Mouse (Mus musculus): Measurements from ENCODE around the gene Armc12.

The Armc12 gene

DNA sequence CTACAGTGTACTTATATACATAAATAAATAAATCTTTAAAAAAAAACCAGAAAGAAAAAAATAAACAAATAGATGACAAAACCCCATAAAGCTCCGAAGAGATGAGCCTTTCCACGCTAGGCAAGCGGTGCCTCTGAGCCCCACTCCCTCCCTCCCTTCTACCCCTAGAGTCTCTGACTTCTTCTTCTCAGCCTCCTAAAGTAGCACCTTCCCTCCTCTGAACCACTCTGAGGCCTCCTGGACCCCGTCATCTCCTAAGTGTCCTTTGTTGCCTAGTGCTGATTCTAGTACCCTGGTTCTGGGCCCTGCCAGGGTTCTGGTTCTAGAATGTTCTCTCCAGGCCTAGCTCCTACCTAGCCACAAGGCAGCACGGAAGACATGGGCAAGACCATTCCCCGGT is at the start of gene Armc12:
Gene Armc12, plus strand, starts transcription at position 301 of the 400 bp plus-strand sequence.
- in situ Hi-C loops (cut with MboI; ENCODE audit: unreplicated experiment in 2 of 2) = loop anchor here (10.0 to 25.0 kb wide), 2 partner anchors 156 to 443 kb away; partner anchors contain the start of gene Tcp11 (in 1 of the 2)

DNA sequence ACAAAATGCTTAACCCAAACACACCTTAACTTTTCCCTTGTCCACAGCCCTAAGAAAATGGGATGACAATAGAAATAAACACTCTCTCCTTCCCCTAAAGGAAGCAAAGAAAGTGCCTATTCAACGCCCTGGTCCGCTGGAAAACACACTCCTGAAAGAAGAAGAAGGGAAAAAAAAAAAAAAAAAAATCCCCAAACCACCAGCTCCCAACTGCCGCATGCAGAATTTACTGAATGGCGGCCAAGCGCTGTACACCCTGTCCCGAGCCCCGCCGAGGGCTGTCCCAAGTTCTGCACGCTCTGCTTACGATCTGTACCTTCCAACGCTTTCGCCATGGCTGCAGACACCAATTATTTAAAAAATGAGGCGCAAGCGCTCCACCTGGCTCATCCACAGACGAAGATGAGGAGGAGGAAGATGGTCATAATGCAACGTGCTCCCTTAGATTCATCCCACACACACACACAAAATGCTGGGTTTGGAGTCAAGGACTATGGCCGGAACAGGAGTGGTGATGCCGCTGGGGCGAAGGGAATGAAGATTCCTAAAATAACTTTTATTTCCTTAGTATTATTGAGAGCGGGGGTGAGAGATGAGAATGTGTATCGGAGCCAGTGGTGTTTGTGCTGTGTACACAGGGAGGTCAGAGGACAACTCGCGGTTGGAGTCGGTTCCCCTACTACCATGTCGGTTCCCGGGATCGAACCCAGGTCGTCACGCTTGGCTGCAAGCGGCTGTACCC is 45.7 kb upstream of the Armc12 start:
- in situ Hi-C loops (cut with MboI; ENCODE audit: unreplicated experiment in 2 of 2) = loop anchor here (5.0 kb wide), 1 partner anchor 37 kb away; no protein-coding TSS in a partner anchor

DNA sequence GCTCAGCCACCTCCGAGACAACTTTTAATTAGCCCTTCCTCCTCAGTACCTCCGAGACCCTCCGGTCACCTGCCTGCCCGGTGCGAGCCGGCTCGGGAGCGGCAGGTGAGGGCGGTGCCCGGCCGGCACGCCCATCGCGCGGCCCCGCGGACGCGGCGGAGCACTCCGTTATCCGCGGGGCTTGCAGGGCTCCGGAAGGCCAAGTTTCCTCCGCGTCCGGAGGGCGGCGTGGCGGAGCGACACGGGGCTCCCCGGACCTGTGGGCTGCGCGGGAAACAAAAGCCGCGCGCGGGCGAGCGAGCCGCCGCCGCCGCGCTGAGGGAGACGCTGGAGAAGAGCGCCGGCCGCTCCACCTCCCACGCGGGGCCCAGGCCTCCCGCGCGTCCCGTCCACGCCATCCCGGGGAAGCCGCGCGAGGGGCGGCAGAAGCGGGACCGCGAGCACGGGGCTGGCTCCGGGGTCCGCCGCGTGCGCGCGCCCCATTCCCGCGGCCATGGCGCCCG is 45.1 kb upstream of the Armc12 start:
- in situ Hi-C loops (cut with MboI; ENCODE audit: unreplicated experiment in 2 of 2) = loop anchor here in 1 of 2 experiments (5.0 kb wide), 1 partner anchor 37 kb away; no protein-coding TSS in a partner anchor

DNA sequence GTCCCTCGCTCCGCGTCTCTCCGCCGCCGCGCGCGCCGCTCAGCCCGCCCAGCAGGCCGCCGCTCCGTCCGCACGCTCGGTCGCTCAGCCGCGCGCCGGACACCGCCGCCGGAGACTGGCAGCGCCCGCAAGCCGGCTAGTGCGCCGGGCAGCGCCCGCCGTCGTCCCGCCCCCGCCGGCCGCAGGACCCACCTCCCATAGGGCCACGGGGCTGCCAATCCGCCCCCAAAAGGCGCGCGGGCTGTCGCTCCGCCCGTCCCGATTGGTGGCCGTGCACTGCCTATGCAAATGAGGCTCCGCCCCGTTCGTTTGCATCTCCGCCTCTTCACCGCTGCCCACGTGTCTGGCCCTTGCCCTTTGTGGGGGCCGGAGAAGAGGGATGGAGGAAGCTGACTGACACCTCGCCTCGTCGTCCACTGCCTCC is 44.6 kb upstream of the Armc12 start:
- in situ Hi-C loops (cut with MboI; ENCODE audit: unreplicated experiment in 2 of 2) = loop anchor here in 1 of 2 experiments (5.0 kb wide), 1 partner anchor 36 kb away; no protein-coding TSS in a partner anchor

DNA sequence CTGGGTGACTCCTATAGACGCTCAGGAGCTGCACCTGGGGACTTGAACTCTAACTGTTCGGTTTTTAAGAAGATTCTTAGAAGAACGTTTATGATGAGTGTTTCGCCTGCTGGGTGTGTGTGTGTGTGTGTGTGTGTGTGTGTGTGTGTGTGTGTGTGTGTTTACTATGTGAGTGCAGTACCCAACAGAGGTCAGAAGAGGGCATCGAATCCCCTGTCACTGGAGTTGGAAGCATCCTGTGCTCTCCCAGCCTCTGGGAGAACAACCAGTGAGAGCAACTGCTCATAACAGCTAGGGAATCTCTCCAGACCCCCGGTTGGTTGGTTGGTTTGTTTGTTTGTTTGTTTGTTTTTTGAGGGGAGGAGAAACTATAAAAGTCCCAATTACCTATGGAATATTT is 43.9 kb upstream of the Armc12 start:
- in situ Hi-C loops (cut with MboI; ENCODE audit: unreplicated experiment in 2 of 2) = loop anchor here in 1 of 2 experiments (5.0 kb wide), 1 partner anchor 36 kb away; no protein-coding TSS in a partner anchor

DNA sequence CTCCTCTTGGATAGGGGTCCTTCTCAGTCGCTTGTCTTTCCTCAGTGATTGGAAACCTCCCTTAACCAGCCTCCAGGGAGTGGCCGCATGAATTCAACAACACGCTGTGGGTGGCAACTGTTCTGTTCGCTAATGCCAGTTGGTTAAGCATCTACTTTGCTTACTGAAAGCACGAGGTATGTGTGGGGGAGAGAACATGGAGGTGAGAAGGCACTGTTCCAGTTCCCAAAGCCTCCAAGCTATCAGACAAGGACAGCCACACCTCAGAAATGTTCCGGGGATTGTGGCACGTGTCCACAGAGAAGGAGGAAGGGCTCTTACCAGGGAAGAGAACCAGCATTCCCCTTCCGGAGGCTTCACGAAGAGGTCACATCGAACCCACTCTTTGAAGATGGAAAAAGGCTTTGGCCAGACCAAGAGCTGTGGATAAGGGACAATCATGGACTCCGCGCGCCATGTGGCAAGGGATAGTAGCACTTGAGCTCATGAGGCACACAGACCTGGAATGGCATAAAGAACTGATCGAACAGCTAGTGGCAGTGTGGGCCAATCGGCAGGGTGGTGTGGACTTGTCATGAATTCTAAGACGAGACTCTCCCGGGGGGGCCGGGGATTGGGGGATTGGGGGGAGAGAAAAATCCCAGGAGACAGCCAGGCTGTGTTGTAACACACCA is 42.9 kb upstream of the Armc12 start:
- in situ Hi-C loops (cut with MboI; ENCODE audit: unreplicated experiment in 2 of 2) = loop anchor here in 1 of 2 experiments (5.0 kb wide), 1 partner anchor 35 kb away; no protein-coding TSS in a partner anchor

DNA sequence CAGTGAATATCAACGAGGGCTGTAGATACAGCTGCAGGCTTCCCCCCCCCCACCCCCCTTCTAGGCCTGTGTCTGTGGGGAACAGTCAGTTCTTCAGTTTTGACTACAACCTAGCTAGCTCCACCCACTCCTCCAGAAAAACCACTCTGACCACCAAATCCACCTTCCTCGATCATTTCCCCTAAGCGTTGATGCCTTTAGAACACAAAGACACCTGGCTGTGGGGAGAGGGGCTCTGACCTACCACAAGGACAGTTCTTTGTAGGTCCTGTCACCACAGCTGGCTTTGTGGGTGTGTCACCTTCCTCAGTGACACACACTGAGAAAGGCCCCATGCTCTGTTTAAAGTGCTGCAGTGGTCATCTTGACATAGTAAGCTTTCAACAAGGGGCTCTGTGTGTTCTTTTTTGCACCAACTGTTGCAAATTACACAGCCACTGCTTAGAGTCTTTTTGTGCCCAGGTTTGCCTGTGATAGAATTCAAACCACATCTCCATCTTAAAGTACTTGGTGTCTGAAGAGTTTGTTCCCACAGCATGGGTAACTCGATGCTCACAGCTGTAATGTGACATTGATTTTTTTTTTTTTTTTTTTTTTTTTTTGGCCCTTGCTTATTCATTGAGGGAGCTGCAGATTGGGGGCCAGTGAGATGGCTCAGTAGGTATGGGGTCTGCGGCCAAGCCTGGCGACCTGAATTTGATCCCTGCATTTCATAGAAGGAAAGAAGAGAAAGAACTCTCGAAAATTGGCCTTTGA is 42.2 kb upstream of the Armc12 start:
- in situ Hi-C loops (cut with MboI; ENCODE audit: unreplicated experiment in 2 of 2) = loop anchor here in 1 of 2 experiments (5.0 kb wide), 1 partner anchor 34 kb away; no protein-coding TSS in a partner anchor

DNA sequence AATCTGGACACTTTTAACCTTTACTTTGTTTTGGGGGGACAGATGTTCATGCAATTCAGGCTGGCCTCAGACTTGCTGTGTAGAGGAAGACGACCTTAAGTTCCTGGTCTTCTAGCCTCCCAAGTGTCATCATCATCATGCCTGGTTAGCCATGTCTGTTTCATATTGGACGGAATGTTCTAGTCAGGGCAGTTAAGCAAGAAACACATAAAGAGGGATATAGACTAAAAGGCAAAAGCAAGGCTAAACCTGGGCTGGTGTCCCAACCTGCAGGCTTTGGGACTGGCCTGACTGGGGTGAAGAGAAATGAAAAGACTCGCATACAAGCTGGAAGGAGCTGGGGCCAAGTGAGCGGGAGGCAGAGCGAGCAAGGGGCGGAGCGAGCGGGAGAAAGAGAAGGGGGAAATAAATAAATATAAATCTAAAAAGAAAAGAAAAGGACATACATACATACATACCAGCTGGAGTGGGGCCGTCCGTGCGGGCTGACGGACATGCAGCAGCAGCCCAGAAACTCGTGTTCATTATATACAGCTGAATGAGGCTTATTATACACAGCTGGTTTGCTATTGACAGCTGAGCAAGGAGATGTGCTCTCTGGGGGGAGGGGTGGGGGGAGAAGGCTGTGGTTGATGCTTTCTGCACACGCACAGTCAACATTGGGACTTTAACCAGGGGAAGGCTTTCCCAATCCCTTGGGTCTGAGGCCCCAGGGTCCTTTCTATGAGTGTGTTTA is 39.4 kb upstream of the Armc12 start:
- in situ Hi-C loops (cut with MboI; ENCODE audit: unreplicated experiment in 2 of 2) = no loop called here

DNA sequence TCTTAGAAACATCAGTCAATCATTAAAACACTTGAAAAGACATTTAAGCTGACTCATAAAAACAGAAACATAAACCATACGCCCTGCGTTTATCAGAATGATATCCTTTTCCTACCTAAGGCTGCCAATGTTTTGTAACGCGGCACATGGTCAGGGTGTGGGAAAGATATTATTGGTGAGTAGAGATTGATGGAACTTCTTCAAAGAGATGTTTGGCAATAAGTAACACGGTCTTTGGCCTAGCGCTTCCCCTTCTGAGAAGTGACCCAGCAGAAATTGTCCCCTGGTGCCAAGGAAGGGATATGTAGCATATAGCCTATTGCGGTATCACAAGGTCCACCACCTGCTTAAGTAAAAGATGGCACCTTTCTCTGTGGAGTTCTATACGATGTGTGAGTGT is 34.8 kb upstream of the Armc12 start:
- in situ Hi-C loops (cut with MboI; ENCODE audit: unreplicated experiment in 2 of 2) = no loop called here

DNA sequence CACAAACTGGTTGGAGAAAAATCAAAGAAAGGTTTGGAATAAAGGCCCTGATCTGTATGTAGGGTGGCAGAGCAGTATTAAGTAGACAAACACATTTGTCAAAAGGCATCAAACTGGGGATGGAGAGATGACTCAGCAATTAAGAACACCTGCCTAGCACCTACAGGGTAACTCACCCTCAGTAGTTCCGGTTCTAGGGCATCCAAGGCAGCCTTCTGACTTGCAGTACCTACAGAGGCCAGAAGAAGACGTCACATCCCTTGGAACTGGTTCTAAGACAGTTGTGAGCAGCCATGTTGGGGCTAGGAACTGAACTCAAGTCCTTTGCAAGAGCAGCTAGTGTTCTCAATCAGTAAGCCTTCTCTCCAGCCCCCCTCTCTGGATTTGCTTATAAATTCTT is 31.4 kb upstream of the Armc12 start:
- in situ Hi-C loops (cut with MboI; ENCODE audit: unreplicated experiment in 2 of 2) = no loop called here

DNA sequence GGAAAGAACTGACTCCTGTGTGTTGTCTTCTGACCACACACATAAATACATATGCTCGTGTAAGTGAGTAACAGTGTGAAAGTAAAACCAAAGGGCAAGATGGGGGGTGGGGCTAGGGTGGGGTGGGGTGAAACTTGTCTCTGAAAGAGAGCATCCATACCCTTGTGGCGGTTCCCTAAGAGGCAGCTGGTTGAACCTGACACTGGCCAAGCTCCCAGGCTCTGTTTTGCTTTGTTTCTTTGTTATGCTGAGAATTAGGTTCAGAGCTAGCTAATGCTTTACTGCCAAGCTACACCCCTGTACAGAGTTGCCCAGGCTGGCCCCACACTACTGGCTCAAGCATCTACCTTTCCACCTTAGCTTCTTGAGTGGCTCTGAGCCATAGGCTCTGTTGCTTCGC is 30.1 kb upstream of the Armc12 start:
- in situ Hi-C loops (cut with MboI; ENCODE audit: unreplicated experiment in 2 of 2) = loop anchor here in 1 of 2 experiments (25.0 kb wide), 2 partner anchors 288 to 1463 kb away; partner anchors contain the start of genes Bak1 and Def6

DNA sequence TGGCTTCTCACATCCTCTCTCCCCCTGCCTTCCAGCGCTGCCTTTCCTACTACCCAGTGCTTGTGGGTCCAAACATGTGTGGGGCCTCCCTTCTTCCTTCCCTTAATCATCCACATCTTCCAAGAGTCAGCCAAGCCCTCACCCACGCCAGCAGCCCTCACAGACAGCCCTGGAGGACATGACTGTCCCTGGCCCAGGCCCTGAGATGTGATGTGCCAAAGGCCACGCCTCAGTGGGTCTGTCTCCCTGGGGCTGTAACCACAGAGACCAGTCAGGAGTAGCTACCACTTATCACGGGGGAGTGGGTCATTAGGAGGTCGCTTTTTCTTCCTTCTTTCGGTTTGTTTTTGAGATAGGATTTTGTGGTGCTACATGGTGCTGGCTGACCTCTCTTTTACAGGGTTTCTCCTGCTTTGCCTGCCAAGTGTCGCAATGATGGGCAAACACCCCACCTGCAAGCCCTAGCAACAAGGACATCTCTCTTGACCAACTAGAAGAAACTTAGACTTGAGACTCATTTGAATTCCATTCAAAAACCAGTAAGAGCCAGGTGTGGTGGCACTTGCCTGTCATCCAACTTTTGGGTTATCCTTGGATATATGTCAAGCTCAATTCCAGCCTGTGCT is 28.3 kb upstream of the Armc12 start:
- in situ Hi-C loops (cut with MboI; ENCODE audit: unreplicated experiment in 2 of 2) = loop anchor here in 1 of 2 experiments (25.0 kb wide), 2 partner anchors 290 to 1465 kb away; partner anchors contain the start of genes Bak1 and Def6

DNA sequence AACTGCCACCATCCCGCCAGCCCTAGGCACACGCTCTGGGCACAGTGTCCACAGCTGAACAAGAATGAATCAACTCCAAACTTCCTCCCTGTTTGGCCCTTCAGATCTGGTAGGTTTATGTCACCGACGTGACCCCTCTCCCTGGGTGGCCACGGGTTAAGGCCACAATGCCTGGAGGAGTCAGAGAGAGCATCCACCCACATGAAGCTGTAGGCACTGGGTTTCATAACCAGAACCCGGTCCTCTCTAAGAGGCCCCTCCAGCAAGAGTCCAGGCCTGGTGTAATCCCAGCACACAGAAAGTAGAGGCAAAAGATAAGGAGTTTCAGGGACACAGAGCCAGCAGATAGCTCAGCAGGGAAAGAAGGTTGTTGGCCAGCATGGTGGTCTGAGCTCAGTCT is 26.4 kb upstream of the Armc12 start:
- in situ Hi-C loops (cut with MboI; ENCODE audit: unreplicated experiment in 2 of 2) = loop anchor here in 1 of 2 experiments (25.0 kb wide), 2 partner anchors 292 to 1467 kb away; partner anchors contain the start of genes Bak1 and Def6

DNA sequence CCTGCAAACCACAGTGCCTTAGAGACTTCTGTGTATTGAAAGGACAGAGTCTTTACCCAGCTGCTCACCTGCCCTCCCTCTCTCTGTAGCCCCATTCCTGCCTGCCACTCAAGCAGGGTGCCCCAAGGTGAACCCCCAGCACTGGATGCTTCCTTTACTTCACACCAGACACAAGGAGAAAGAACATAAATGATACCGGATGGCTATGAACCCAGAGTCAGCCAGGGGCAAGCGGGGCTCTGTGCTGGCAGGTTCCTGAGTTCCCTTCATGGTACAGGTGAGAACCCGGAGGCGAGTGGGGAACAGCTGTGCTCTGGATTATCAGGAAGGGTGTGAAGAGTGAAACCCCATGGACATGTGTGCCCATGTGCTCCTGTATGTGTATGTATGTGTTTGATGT is 25.0 kb upstream of the Armc12 start:
- in situ Hi-C loops (cut with MboI; ENCODE audit: unreplicated experiment in 2 of 2) = loop anchor here in 1 of 2 experiments (25.0 kb wide), 2 partner anchors 293 to 1468 kb away; partner anchors contain the start of genes Bak1 and Def6

DNA sequence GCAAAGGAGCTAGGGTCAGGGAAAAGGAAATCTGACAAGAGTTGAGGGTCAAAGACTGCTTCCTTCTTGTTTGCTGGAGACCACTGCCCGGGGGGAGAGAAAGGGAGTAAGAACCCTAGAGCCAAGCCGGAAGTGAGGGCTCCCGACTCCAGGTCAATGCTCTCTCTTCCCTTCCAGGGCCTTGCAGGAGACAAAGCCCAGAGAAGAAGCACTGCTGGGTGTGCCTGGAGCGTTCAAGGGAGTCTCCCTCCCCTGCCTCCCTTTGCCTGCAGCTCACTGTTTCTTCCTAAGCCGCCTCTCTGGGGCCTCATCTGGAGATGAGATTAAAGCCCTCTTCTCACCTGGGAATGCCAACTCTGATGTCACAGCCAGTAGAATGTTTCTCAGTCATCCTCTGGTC is 23.7 kb upstream of the Armc12 start:
- in situ Hi-C loops (cut with MboI; ENCODE audit: unreplicated experiment in 2 of 2) = loop anchor here in 1 of 2 experiments (25.0 kb wide), 2 partner anchors 295 to 1470 kb away; partner anchors contain the start of genes Bak1 and Def6

DNA sequence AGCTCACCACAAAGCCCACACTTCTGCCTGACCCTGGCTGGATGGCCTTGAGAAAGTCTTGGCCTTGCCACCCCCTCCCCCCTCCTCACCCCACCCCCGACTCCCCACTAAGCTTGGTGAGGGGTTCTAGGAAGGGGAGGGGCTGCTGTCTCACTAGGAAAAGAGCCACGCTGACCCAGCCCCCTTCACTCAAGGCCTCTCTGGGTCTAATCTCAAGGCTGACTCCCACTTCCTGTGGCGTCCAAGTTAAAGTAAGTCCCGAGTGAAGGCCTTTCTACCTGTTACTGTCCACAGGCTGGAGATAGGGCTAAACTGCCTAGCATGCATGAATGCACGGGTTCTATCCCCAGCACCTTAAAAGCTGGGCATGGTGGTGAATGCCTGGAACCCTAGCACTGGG is 23.1 kb upstream of the Armc12 start:
- in situ Hi-C loops (cut with MboI; ENCODE audit: unreplicated experiment in 2 of 2) = loop anchor here in 1 of 2 experiments (25.0 kb wide), 2 partner anchors 295 to 1470 kb away; partner anchors contain the start of genes Bak1 and Def6

DNA sequence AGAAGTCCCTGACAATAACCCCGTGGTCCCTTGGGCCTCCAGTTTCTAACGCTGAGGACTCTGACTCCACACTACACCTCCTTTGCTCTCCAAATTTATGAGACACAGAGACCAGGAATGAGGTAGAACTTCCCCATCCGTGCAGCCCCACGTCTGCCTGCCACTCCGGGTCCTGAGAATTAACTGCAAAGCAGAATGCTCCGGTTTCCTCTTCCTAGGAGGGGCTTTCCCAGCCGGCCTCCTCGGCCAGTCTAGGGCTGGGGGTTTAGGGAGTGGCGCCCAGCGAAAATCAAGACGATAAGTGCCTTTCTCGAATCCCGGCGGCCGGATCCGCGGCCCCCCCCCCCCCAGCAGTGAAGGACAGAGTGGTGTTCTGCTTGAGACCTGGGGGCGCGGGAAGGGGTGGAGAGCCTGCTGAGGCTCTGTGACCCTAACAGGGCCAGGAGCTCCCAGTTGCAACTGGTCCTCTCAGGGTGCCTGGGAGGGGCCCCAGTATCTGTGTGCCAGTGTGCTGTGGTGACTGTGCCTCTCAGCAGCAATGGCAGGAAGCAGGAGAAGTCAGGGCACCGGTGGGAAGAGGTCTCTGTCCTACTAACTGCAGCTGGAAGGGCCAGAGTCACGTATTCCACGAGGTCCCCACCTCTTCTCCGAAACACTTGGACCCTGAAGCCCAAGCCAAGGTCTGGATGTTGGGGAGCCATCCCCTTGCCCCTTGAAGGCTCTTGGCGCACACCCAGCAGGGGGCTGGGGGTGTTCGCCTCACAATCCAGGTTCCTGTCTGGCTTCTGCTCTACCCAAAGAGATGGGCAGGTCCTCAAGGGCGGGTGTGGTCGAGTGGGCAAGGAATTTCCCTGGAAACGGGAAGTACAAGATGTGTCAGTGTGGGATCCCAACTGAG is 19.9 kb upstream of the Armc12 start:
- in situ Hi-C loops (cut with MboI; ENCODE audit: unreplicated experiment in 2 of 2) = loop anchor here in 1 of 2 experiments (25.0 kb wide), 2 partner anchors 298 to 1473 kb away; partner anchors contain the start of genes Bak1 and Def6
